Mouse (Mus musculus) embryo, embryonic 11.5 days (tissue): Measurements from ENCODE around the gene Gnas.
"Not testable (repeated sequence)": the region's sequence is repeated elsewhere in the genome, so short reads cannot be mapped to it uniquely, and the experiment has no call there.

Experiments used
- DNase-seq: peaks from one replicate; pipeline ENCODE4 v3.0.0-alpha.2; 2012; ENCODE audit warnings: low read depth, low spot score

Gnas gene

DNA sequence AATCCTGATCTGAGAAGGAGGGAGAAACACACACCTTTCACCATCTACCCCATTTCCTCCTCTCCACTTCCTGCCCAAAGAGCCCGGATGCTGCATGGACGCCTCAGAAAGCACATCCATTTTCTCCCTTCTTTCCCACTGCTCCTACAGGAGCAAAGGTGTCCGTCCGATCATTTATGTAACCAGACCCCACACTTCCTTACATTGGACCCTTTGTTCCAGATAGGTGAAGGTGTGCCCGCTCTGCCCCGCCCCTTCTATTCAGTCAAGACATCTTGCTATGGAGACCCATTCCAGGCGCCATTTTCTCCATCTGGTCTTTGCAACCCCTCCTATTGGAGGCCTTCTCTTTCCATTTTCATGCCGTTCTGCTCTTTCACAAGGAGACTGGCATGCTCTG is 10.3 kb downstream of the Gnas start:
- no peak for DNase-seq

- peak; percentile 89 for DNase-seq
Measured at GRCm38 (mm10) chr2:174295175-174295899, 11.2 kb downstream of the Gnas start.

DNA sequence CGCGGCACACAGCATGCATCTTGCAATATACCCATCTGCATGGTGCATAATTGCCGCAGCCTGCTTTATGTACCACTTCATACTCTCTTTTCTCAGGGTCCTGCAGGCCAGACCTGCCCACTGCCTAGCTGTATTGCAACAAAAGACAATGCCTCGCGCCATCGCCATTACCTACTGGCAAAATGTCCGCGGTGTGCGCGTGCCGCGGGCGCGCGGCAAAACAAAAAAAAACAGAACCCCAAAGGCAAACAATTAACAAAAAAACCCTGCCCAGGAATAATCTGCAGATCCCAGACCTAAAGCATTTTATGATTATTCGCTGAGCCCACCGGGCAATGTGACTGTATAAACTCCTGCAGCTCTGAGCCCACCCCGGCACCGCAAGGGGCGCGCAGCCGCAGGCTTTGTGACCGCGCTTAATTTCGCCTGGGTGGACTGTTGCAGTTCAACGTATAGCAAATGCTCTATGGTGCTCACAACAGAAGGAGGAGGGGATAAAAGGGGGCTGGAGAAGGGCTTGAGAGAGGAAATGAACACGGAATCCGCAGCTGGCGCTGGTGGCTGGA is 11.9 kb downstream of the Gnas start:
- DNase-seq = no peak

DNA sequence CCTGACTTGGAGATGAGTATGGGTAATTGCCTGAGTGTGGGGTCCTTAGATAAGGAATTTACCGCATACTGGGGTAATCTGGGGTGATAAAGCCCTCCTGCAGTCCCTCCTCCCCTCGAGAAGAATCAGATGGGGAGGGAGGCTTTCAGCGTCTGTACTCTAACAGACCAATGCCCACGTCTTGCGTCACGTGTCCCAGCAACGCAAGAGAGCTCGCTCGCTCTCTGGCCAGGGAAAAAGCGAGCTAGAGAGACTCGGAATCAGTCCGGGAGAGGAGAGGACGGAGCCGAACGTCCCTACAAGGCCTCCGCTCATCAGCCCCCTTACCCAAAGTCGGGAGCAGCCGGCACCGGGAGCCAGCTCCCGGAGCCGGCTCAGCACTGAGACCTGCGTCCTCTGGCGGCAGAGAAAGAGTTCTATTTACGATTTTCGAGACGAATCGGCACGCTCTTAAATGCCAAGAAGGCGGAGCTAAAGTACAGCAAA is 13.0 kb downstream of the Gnas start:
- DNase-seq = no peak

- DNase-seq = no peak
Measured at GRCm38 (mm10) chr2:174297851-174298250, 13.7 kb downstream of the Gnas start.

DNA sequence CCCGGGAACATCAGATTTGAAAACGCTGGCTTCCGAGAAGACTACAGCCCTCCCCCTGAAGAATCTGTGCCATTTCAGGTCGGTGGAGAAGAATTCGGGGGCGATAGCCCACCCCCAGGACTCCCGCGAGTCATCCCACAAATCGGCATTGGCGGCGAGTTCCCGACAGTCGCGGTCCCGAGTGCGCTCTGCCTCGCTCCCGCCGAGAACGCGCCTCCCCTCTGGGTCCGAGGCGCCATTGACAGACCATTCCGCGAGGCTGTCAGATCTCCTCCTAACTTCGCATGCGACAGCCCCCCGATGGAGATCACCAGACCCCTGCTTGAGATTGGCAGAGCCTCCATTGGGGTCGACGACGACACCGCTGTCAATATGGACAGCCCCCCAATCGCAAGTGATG is 14.4 kb downstream of the Gnas start:
- no peak for DNase-seq

DNA sequence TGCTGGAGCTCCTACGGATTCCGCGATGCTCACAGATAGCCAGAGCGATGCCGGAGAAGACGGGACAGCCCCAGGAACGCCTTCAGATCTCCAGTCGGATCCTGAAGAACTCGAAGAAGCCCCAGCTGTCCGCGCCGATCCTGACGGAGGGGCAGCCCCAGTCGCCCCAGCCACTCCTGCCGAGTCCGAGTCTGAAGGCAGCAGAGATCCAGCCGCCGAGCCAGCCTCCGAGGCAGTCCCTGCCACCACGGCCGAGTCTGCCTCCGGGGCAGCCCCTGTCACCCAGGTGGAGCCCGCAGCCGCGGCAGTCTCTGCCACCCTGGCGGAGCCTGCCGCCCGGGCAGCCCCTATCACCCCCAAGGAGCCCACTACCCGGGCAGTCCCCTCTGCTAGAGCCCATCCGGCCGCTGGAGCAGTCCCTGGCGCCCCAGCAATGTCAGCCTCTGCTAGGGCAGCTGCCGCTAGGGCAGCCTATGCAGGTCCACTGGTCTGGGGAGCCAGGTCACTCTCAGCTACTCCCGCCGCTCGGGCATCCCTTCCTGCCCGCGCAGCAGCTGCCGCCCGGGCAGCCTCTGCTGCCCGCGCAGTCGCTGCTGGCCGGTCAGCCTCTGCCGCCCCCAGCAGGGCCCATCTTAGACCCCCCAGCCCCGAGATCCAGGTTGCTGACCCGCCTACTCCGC is 15.1 kb downstream of the Gnas start:
- no peak for DNase-seq

DNA sequence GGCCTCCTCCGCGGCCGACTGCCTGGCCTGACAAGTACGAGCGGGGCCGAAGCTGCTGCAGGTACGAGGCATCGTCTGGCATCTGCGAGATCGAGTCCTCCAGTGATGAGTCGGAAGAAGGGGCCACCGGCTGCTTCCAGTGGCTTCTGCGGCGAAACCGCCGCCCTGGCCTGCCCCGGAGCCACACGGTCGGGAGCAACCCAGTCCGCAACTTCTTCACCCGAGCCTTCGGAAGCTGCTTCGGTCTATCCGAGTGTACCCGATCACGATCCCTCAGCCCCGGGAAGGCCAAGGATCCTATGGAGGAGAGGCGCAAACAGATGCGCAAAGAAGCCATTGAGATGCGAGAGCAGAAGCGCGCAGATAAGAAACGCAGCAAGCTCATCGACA is 15.6 kb downstream of the Gnas start:
- no peak for DNase-seq

DNA sequence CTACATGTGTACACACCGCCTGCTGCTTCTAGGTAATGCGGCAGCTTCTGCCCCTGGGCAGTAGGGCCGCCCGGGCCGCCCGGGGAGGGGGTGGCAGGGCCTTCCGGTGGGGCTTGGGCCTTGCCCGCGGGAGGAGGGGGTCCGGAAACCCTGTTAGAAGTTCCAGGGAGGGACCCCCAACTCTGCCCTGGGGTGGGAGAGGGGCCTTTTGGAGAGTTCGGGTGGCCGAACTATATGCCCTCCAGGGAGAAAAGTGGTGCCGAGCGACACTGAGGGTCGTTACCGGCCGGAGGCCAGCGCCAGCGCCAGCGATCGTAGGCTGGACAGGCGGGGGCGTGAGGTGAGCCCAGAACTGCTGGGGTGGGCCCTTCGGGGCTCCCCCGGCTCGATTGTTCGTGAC is 16.1 kb downstream of the Gnas start:
- DNase-seq = no peak

DNA sequence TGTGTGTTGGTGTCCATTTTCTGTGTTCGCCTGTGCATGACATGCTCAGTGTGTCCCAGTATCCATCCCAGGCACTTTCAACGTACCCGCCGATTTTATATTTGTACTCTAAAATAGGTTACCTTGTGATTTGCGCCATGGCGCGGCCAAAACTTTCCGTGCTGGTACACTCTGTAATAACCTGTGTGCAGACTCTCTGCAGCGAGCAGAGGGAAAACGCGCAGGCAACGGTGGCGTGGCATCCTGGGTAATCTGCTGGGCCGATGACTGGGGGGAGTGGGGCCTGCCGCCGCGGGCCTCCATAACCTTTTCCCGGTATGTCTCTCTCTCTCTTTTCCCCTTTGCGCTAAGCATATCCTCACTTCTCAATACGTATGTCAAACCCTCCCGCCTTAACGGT is 16.5 kb downstream of the Gnas start:
- no peak for DNase-seq

DNA sequence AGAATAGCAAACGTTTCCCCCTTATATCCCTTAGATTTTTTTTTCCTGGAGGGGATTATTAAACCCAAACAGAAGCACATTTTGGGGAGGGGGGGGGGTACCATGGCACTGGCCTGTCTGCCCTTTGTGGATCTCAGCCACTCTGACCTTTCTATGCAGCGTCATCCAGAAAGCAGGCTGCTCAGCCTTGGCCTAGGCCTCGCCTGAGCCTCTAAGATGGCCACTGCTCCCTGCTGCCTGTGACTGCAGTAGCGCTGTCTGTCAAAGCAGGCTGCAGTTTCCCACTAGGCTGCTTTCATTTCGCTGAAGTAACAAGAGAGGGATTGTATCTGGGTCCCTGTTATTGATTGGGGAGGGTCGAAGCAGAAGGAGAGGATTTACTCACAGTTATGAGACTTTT is 18.4 kb downstream of the Gnas start:
- no peak for DNase-seq

GRCm38 (mm10) chr2:174305646-174306045 is 21.5 kb downstream of the Gnas start:
- no peak for DNase-seq

DNA sequence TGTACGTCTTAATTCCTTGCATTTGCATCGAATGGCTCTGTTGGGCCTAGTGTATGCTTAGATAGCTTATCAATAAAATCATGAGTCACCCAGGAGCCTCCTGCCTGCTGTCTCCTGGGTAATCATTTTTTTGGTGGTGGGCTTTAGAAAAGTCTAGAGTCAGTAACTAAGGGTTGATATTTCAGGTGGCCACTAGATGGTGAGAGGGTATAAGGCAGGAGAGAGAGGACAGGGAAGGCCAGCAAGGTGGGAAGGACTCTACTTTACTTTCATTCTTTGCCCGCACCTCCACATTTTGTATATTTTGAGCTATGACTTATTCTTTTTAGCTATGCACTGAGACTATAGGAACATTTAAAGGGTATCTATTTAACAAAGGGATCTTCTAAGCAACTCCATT is 23.8 kb downstream of the Gnas start:
- DNase-seq = no peak

GRCm38 (mm10) chr2:174310913-174311514 is 26.9 kb downstream of the Gnas start:
- DNase-seq = no peak

DNA sequence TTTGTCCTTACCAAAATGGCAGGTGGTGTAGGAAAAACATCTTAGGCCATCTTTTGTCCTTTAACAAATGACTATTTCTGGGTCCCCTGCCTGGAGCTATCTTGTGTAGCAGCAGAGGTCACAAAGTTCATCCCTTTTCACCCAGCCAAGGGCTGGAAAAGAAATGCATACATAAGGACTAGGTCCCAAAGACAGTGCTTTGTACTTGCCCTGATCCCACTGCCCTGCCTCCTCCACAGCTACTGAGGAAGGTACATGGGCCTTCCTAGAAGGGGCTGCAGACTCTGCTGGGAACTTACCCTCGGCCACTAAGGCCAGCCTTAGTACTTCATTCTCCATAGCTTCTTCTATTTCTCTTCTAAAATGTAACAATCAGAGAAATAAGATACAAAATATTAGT is 27.5 kb downstream of the Gnas start:
- no peak for DNase-seq

GRCm38 (mm10) chr2:174312118-174312647 is 28.1 kb downstream of the Gnas start:
- peak; percentile 57 for DNase-seq

DNA sequence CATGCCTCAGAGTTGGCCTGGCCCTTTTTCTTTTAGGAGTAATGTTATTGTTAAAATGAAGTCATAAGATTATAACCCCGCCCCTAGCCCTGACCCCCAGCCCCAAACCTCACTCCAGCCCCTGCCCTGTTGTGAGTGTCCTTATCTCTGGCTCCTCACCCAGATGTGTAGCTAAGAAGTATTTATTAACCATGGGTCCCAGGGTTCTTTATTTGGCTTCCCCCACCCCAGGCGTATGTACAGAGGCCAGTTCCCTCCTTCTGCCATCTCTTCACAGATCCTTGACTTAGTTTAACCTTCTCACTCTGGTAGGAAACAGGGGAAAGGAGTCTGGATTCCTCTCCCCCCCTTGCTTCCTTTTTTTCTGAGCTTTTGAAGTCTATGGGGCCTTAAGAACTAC is 28.5 kb downstream of the Gnas start:
- DNase-seq = no peak

GRCm38 (mm10) chr2:174315445-174315844 is 31.3 kb downstream of the Gnas start:
- DNase-seq = not testable (repeated sequence)

GRCm38 (mm10) chr2:174316661-174317060 is 32.5 kb downstream of the Gnas start:
- no peak for DNase-seq

GRCm38 (mm10) chr2:174325989-174326388 is 41.9 kb downstream of the Gnas start:
- DNase-seq = no peak

GRCm38 (mm10) chr2:174326481-174326880 is 42.4 kb downstream of the Gnas start:
- no peak for DNase-seq

GRCm38 (mm10) chr2:174327295-174327981 is 43.3 kb downstream of the Gnas start:
- peak; percentile 59 for DNase-seq
